Mouse (Mus musculus) spleen, postnatal 36 days (tissue): ENCODE data around the gene Gm10277.

Source experiments
- DNase-seq, 2 experiments: peaks; one replicate each; pipeline ENCODE4 v3.0.0; 2022; ENCODE audit warnings: low spot score in 2 of 2, mixed read lengths in 1 of 2

The Gm10277 gene

GRCm38 (mm10) chr11:77787707-77788106, at the start of gene Gm10277:
TSS of gene Gm10277 (minus strand) at chr11:77787747.
- DNase-seq: no peak

GRCm38 (mm10) chr11:77836751-77837150, 49.2 kb upstream of the Gm10277 start:
- no peak for DNase-seq

GRCm38 (mm10) chr11:77836290-77836689, 48.7 kb upstream of the Gm10277 start:
- DNase-seq: no peak

- no peak for DNase-seq
Observed at GRCm38 (mm10) chr11:77835109-77835508, 47.6 kb upstream of the Gm10277 start.

- no peak for DNase-seq
Observed at GRCm38 (mm10) chr11:77832541-77832940, 45.0 kb upstream of the Gm10277 start.

GRCm38 (mm10) chr11:77830875-77831274, 43.3 kb upstream of the Gm10277 start:
- DNase-seq: no peak

GRCm38 (mm10) chr11:77829043-77829841, 41.7 kb upstream of the Gm10277 start:
- DNase-seq: no peak

- DNase-seq: no peak
Observed at GRCm38 (mm10) chr11:77828163-77828562, 40.6 kb upstream of the Gm10277 start.

GRCm38 (mm10) chr11:77827241-77827995, 39.9 kb upstream of the Gm10277 start:
- peak; percentile 40 to 56 for DNase-seq

GRCm38 (mm10) chr11:77826311-77826710, 38.8 kb upstream of the Gm10277 start:
- DNase-seq: no peak

- DNase-seq: peak; percentile 46 to 50
Observed at GRCm38 (mm10) chr11:77825853-77826252, 38.3 kb upstream of the Gm10277 start.

GRCm38 (mm10) chr11:77822781-77823180, 35.2 kb upstream of the Gm10277 start:
- peak in 1 of 2 experiments; percentile 23 for DNase-seq

- peak in 1 of 2 experiments; percentile 30 for DNase-seq
Observed at GRCm38 (mm10) chr11:77821648-77822047, 34.1 kb upstream of the Gm10277 start.

- peak; percentile 70 to 75 for DNase-seq
Observed at GRCm38 (mm10) chr11:77816003-77816402, 28.5 kb upstream of the Gm10277 start.

- DNase-seq: no peak
Observed at GRCm38 (mm10) chr11:77813969-77814368, 26.4 kb upstream of the Gm10277 start.

GRCm38 (mm10) chr11:77810018-77810417, 22.5 kb upstream of the Gm10277 start:
- DNase-seq: no peak

- no peak for DNase-seq
Observed at GRCm38 (mm10) chr11:77809215-77809614, 21.7 kb upstream of the Gm10277 start.

GRCm38 (mm10) chr11:77808051-77808465, 20.5 kb upstream of the Gm10277 start:
- DNase-seq: no peak

- no peak for DNase-seq
Observed at GRCm38 (mm10) chr11:77806855-77807254, 19.3 kb upstream of the Gm10277 start.

- DNase-seq: no peak
Observed at GRCm38 (mm10) chr11:77806218-77806617, 18.7 kb upstream of the Gm10277 start.

- DNase-seq: peak; percentile 86 to 87
Observed at GRCm38 (mm10) chr11:77802341-77802865, 14.9 kb upstream of the Gm10277 start.

- DNase-seq: peak; percentile 81 to 84
Observed at GRCm38 (mm10) chr11:77800869-77801701, 13.5 kb upstream of the Gm10277 start.
